Mouse (Mus musculus) heart, adult 10 weeks (tissue): ENCODE results near the gene Gmfg. TPM values are rescaled to one million over a fixed set of nuclear protein-coding genes. Genes with fewer than 3 reads are reported as not detected.

Source experiments
- polyA plus RNA-seq: library from polyadenylated mRNA; stranded (reverse); fragments of 350-450 nt; fragmentation: Illumina TruSeq; extraction: RNeasy Lipid Tissue Mini Kit (QIAGEN cat#74804); gene quantifications from one replicate; pipeline ENCODE4 v1.2.3, GENCODE M21; 2014; ENCODE audit warnings: low read depth, low replicate concordance

Gmfg gene
- 6.0 TPM for polyA plus RNA-seq

GRCm38 (mm10) chr7:28436932-28437570, at the start of gene Gmfg:
TSS of gene Gmfg (plus strand) at chr7:28437447.

GRCm38 (mm10) chr7:28392429-28393271, 44.6 kb upstream of the Gmfg start, which contains the start of the genes Med29 and Paf1:
TSS of gene Med29 (minus strand) at chr7:28392708.
TSS of gene Paf1 (plus strand) at chr7:28392951.

GRCm38 (mm10) chr7:28451531-28452360, 14.5 kb downstream of the Gmfg start, which contains the start of gene Lrfn1:
TSS of gene Lrfn1 (plus strand) at chr7:28451980.

Other genes with a start within 250 kb of the Gmfg start
- gene Eid2, start 169.6 kb upstream of the Gmfg start, polyA plus RNA-seq, result 11.6 TPM
- gene Eid2b, start 159.7 kb upstream of the Gmfg start, polyA plus RNA-seq, result 12.3 TPM
- gene Selenov, start 146.3 kb upstream of the Gmfg start, polyA plus RNA-seq, result not detected
- not detected for gene Dll3, start 135.2 kb upstream of the Gmfg start, polyA plus RNA-seq
- gene Timm50, start 125.4 kb upstream of the Gmfg start, polyA plus RNA-seq, result 51.5 TPM
- 59.3 TPM for gene Supt5, start 98.7 kb upstream of the Gmfg start, polyA plus RNA-seq
- 485 TPM for gene Rps16, start 86.8 kb upstream of the Gmfg start, polyA plus RNA-seq
- 18.8 TPM for gene Plekhg2, start 64.8 kb upstream of the Gmfg start, polyA plus RNA-seq
- gene Zfp36, start 57.2 kb upstream of the Gmfg start, polyA plus RNA-seq, result 24.9 TPM
- gene Med29, start 44.7 kb upstream of the Gmfg start, polyA plus RNA-seq, result 27.4 TPM
- 87.3 TPM for gene Paf1, start 44.5 kb upstream of the Gmfg start, polyA plus RNA-seq
- 0.94 TPM for gene Lrfn1, start 14.5 kb downstream of the Gmfg start, polyA plus RNA-seq
- gene Ifnl2, start 73.0 kb downstream of the Gmfg start, polyA plus RNA-seq, result not detected
- not detected for gene Ifnl3, start 85.4 kb downstream of the Gmfg start, polyA plus RNA-seq
- not detected for gene Sycn, start 103.4 kb downstream of the Gmfg start, polyA plus RNA-seq
- gene Nccrp1, start 109.8 kb downstream of the Gmfg start, polyA plus RNA-seq, result not detected
- 22.0 TPM for gene Samd4b, start 160.7 kb downstream of the Gmfg start, polyA plus RNA-seq
- gene Pak4, start 160.7 kb downstream of the Gmfg start, polyA plus RNA-seq, result 6.9 TPM
- not detected for gene Acp7, start 193.9 kb downstream of the Gmfg start, polyA plus RNA-seq